Mouse (Mus musculus) 416B (cell line): ENCODE measurements at regions not wholly inside any gene's neighbourhood (a gene's known extent, or its start where the extent isn't known, plus 50 kb on each side); places are given as distances from the start of the nearest gene placed in this dataset.

Experiments
- DNase-seq: peaks from one replicate; pipeline ENCODE4 v3.0.0; 2011; ENCODE audit warnings: low read depth

- DNase-seq = no peak
Measured at GRCm38 (mm10) chr7:73272787-73273186, 102.5 kb upstream of the Rgma start.

GRCm38 (mm10) chr7:73275814-73276271 is 99.5 kb upstream of the Rgma start:
- DNase-seq = no peak

GRCm38 (mm10) chr7:73278616-73279015 is 96.7 kb upstream of the Rgma start:
- no peak for DNase-seq

GRCm38 (mm10) chr7:73279936-73280445 is 95.3 kb upstream of the Rgma start:
- no peak for DNase-seq

GRCm38 (mm10) chr7:73286244-73286643 is 89.1 kb upstream of the Rgma start:
- no peak for DNase-seq

GRCm38 (mm10) chr7:73293337-73293736 is 82.0 kb upstream of the Rgma start:
- no peak for DNase-seq

GRCm38 (mm10) chr7:73294399-73294798 is 80.9 kb upstream of the Rgma start:
- DNase-seq = no peak

GRCm38 (mm10) chr7:73302501-73302900 is 72.8 kb upstream of the Rgma start:
- DNase-seq = no peak

GRCm38 (mm10) chr7:73303818-73304217 is 71.5 kb upstream of the Rgma start:
- DNase-seq = no peak

- no peak for DNase-seq
Measured at GRCm38 (mm10) chr7:73304799-73305198, 70.5 kb upstream of the Rgma start.

GRCm38 (mm10) chr7:73305286-73305975 is 69.9 kb upstream of the Rgma start:
- no peak for DNase-seq

- DNase-seq = no peak
Measured at GRCm38 (mm10) chr7:73306296-73306695, 69.0 kb upstream of the Rgma start.

- no peak for DNase-seq
Measured at GRCm38 (mm10) chr7:73306728-73307127, 68.6 kb upstream of the Rgma start.

GRCm38 (mm10) chr7:73307586-73308490 is 67.5 kb upstream of the Rgma start:
- DNase-seq = no peak

- DNase-seq = no peak
Measured at GRCm38 (mm10) chr7:73308981-73309380, 66.3 kb upstream of the Rgma start.

GRCm38 (mm10) chr7:73310056-73310455 is 65.3 kb upstream of the Rgma start:
- DNase-seq = no peak

- DNase-seq = no peak
Measured at GRCm38 (mm10) chr7:73310581-73311136, 64.7 kb upstream of the Rgma start.

GRCm38 (mm10) chr7:73315555-73315954 is 59.8 kb upstream of the Rgma start:
- no peak for DNase-seq

GRCm38 (mm10) chr7:73317574-73317973 is 57.7 kb upstream of the Rgma start:
- no peak for DNase-seq

GRCm38 (mm10) chr7:73319004-73319403 is 56.3 kb upstream of the Rgma start:
- DNase-seq = no peak

GRCm38 (mm10) chr7:73319994-73320393 is 55.3 kb upstream of the Rgma start:
- DNase-seq = no peak

GRCm38 (mm10) chr7:73322466-73323151 is 52.7 kb upstream of the Rgma start:
- no peak for DNase-seq
